Mouse (Mus musculus): ENCODE results near the gene Slc22a1.
"Not testable (repeated sequence)": the region's sequence is repeated elsewhere in the genome, so short reads cannot be mapped to it uniquely, and the experiment has no call there.

The Slc22a1 gene

DNA sequence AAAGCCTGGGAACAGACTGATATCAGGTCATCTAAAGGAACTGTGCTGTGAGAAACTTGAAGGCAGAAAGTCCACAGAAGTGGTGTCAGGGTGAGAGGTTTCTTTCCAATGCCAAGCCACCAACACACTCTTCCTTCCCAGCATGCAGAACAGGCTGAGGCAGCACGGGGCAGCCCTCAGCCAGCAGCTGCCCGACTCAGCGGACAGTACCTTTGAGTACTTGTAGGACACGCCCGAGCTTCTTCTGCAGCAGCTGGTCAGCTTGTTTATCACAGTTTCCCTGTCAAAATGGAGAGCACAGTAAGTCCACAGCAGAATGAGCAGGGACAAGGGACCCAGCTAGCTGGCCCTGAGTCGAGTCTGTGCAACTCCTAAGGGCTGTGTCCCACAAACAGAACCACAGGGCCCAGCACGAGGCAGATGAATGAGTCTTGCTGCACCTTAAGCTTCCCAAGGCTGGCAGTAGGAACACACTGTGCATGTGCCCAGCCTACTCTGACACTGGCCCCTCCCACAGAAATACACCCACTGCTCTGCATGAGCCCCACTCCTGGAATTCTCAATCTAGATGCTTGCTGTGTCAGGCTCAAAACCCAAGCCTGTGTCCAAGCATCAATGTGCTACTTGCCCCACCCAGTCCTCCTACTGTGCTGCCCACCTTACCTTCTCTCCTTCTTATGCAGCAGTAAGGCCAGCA lies 9.4 kb upstream of the Slc22a1 start:
- no peak for DNase-seq (ENCODE audit: low spot score)

DNA sequence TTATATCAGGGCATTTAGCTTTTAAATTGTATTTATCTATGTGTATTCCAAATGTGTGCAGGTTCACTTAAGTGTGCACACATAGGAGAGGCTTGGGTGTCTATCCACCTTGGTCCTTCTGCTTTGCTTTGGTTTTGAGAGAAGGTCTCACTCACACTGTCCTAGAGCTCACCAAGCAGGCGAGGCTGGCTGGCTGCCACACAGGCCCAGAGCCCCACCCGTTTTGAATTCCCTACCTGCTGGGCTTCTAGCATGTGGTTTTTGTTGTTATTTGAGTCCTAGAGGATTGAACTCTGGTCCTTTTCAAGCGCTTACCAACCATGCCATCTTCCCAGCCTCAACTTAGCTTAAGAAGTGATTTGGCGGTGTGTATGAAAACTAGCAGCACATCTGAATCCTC lies 8.8 kb upstream of the Slc22a1 start:
- no peak for DNase-seq (ENCODE audit: low spot score)

DNA sequence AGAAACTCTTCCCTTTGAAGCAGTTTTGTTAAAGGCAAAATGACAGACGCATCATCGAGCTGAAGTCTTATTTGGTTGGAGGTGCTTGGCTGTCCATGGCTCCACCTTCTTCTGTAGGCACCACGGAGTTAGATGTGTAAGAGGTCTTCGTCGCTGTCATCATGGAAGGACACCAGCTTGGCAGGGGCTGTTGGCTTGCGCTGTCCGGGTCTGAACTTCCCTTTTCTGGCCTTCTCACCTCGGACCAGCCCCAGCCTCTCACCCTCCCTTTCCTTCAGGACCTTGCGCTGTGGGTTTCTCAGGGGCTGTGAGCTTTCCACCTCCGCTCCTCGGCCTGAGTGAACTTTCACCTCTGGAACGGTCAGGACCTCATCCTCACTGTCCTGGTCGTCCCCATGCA lies 8.0 kb upstream of the Slc22a1 start:
- no peak for DNase-seq (ENCODE audit: low spot score)

- DNase-seq (ENCODE audit: low spot score), result no peak
These were observed 2.6 kb upstream of the Slc22a1 start for GRCm38 (mm10) chr17:12678261-12678660.

- DNase-seq (ENCODE audit: low spot score), result no peak
These were observed 1.5 kb upstream of the Slc22a1 start for GRCm38 (mm10) chr17:12677139-12677538.

DNA sequence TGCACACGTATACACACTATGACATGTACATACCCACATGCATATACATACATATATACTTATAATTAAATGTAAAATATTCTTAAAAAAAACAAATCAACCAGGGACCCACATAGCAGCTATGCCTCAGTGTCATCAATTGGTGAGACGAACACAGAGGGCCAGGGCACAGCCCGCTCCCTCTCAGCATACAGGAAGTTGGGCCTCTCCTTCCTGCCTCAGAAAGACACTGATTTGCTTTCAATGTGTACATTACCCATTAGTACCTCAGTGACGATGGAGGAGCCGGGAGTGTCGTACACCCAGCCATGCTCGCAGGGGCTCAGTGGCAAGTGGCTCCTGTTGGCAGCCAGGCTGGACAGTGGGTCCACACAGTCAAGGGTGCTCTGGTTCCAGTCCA lies 649 bp downstream of the Slc22a1 start:
- DNase-seq (ENCODE audit: low spot score), result not testable (repeated sequence)

- no peak for DNase-seq (ENCODE audit: low spot score)
These were observed 1.8 kb downstream of the Slc22a1 start for GRCm38 (mm10) chr17:12673871-12674270.

DNA sequence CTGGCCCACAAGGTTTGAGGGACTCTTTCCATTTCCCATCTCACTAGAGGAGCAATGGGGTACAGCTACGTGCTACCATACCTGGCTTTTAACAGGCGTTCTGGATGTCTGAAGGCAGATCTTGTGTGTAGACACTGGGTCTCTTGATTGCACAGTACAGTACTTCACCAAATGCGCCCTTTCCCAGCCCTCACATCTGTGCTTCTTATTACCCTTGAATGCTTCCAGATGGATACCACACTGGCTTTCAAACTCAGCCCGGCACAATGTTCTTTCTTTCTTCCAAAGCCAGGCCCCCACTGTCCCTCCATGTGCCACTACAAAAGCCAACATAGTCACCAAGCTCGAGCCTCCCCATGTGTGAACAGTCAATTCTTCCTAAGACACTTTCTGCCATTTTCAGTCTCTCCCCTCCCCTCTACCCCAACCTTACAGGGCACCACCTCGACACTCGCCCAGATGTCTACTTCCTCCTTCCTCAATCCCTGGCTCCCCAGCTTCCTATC lies 3.3 kb downstream of the Slc22a1 start:
- no peak for DNase-seq (ENCODE audit: low spot score)

- DNase-seq (ENCODE audit: low spot score), result no peak
These were observed 4.5 kb downstream of the Slc22a1 start for GRCm38 (mm10) chr17:12671029-12671605.

DNA sequence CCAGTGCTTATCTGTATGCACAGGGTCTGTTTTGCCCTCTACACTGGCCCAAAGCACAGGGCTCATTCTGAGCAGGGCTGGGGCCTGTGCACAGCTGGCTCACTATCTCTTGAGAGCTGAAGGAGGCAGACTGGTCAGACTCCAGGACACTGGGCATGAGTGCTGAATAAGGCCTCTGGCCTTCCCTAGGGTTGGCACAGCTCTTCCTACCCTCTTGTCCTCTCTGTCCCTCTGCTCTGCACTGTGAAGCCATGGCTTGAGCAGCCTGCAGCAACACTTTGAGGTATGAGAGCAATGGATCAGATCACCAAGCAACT lies 6.3 kb downstream of the Slc22a1 start:
- DNase-seq (ENCODE audit: low spot score), result no peak

DNA sequence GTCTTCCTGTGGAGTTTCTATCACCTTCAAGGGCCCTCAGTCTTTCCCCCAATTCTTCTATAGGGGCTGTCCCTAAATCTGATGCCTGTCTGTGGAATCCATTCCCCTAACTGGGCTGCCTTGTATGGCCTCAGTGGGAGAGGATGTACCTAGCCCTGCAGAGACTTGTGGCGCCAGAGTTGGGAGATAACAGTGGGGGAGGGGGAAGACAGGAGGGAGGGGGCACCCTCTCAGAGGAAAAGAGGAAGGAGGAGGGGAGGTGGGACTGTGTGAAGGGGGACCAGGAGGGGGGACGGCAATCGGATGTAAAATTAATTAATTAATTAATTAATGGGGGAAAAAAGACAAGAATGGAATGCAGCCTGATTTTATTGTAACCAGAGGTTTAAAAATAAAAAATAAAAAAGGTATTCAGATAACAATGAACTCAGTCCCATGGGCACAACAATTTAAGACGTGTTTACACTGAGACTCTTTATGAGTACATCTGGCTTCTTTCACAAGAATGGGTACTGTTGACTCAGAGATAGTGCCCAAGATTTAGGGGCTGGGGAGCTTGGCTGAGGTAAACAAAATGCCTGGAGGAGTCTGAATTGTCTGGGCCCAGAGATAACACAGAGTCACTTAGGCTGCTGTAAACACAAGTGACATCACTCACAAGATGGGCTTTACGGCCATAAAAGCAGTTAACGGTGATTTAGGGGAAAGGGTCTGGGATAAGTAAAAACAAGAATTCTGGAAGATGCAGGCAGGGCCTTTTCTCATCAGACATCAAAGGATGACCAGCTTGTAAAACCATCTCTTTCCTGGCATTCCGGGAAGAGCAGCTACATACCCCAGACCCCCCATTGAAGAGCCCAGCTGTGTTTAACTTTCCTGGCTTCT lies 6.9 kb downstream of the Slc22a1 start:
- no peak for DNase-seq (ENCODE audit: low spot score)

- no peak for DNase-seq (ENCODE audit: low spot score)
These were observed 11.5 kb downstream of the Slc22a1 start for GRCm38 (mm10) chr17:12664156-12664555.

- DNase-seq (ENCODE audit: low spot score), result no peak
These were observed 14.9 kb downstream of the Slc22a1 start for GRCm38 (mm10) chr17:12660572-12661260.

DNA sequence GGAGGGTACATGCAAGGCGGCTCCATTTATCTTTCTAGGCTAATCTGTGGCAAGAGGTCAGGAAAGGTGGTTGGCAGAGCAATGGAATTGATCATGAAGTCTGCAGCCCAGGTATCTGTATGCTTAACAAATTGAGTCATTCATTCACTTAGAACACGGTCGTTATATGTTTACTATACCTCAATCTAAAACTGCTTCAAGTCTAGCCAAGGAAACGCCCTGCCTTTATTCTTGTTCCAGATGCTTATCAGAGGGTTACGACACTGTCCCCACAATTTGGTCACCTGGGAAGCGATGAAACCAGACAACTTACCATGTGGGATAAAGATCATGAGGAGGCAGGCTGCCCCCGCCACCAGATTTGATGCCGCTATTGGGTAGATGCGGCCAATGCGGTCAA lies 16.4 kb downstream of the Slc22a1 start:
- no peak for DNase-seq (ENCODE audit: low spot score)

- DNase-seq (ENCODE audit: low spot score), result no peak
These were observed 16.8 kb downstream of the Slc22a1 start for GRCm38 (mm10) chr17:12658784-12659183.

- no peak for DNase-seq (ENCODE audit: low spot score)
These were observed 19.8 kb downstream of the Slc22a1 start for GRCm38 (mm10) chr17:12655826-12656225.

- DNase-seq (ENCODE audit: low spot score), result peak; percentile 28
These were observed 21.6 kb downstream of the Slc22a1 start for GRCm38 (mm10) chr17:12654061-12654460.

GRCm38 (mm10) chr17:12652604-12653003 lies 23.0 kb downstream of the Slc22a1 start:
- DNase-seq (ENCODE audit: low spot score), result no peak

DNA sequence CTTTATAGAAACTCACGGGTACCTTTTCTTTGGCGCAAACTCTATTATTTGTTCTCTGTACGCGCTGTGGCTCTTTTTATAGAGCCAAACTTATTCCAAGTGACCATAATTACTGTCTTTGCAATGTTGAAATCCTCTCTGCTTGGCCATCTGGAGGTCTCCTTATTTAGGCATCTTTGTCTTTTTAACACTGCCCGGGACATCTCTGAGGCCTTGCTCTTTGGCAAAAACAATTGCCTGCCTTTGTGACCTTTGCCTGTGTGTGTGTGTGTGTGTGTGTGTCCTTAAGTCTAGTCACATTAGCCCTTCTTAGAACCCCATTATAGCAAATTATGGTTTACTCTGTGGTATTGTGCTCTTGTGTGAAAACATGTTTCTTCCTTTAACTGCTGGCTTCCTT lies 30.2 kb downstream of the Slc22a1 start:
- DNase-seq (ENCODE audit: low spot score), result no peak

DNA sequence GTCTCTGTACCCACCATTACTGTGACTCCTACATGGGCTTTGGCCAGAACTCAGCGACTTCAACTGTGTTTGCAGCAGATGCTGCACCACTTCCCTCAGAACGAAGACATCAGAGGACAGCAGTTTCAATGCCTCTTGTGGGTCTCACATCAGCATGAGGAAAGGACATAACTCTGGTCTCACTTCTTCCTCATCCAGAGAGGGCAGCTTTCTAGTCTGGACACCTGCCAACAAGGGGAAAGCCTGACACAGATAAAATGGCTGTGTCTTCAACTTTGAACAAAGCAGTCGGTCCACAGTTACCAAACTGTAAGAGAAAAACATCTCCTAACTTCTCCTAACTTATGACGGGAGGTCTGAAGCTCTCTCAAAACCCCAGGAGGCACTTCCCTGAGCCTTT lies 34.5 kb downstream of the Slc22a1 start:
- no peak for DNase-seq (ENCODE audit: low spot score)

- DNase-seq (ENCODE audit: low spot score), result no peak
These were observed 36.0 kb downstream of the Slc22a1 start for GRCm38 (mm10) chr17:12639585-12639984.

GRCm38 (mm10) chr17:12634814-12635213 lies 40.8 kb downstream of the Slc22a1 start:
- no peak for DNase-seq (ENCODE audit: low spot score)

All from left cerebral cortex, adult 11 months (tissue).